10 mouse cellular contexts compared by ENCODE assay signal in genomic region chr2:165867549-165867948, GRCm38 (mm10). TPM values are rescaled to one million over a fixed set of nuclear protein-coding genes. Genes with fewer than 3 reads are reported as not detected.
DNase-seq lines count a peak whose midpoint lies in the region; ATAC-seq and TF ChIP-seq lines count a peak whose summit lies in the region.
"Had no signal": no experiment of that assay in that cellular context is flagged by ENCODE, and none has a peak within 500 bp of the region (broad histone marks: within the 10 kb centered on the region; RNA-seq: fewer than 3 reads in every experiment).

No protein-coding gene starts in this region.

- H3K4me1 ChIP-seq in kidney, postnatal 0 days (replicated peaks; ENCODE audit: insufficient read depth, low read length): peaks cover 23% of the 10 kb centered on the region
- peaks cover 17% of the 10 kb centered on the region for H3K4me1 ChIP-seq in forebrain, embryonic 11.5 days (replicated peaks; ENCODE audit: control insufficient read depth, insufficient read depth, low read length)
- H3K4me1 ChIP-seq in hindbrain, embryonic 16.5 days (ENCODE audit: control insufficient read depth, insufficient read depth, low read depth, low read length): peaks cover 49% of the 10 kb centered on the region
- peaks cover 95% of the 10 kb centered on the region for H3K4me1 ChIP-seq in neural tube, embryonic 13.5 days (replicated peaks)

- no peak for TF ChIP-seq CTCF in kidney, postnatal 0 days (IDR thresholded peaks at IDR 0.05; ENCODE audit: low read depth)

- 56% methylated on average over 9 of the region's 9 CpGs for WGBS in kidney, postnatal 0 days
- WGBS in forebrain, embryonic 11.5 days: 81% methylated on average over 9 of the region's 9 CpGs
- 41% methylated on average over 9 of the region's 9 CpGs for WGBS in hindbrain, embryonic 16.5 days
- WGBS in neural tube, embryonic 13.5 days: 42% methylated on average over 9 of the region's 9 CpGs

- H3K36me3 ChIP-seq in kidney, postnatal 0 days (ENCODE audit: insufficient read depth, low read length): peaks cover 10% of the 10 kb centered on the region; the same call in 1 of the 2 replicates
- no peaks in the 10 kb centered on the region for H3K36me3 ChIP-seq in forebrain, embryonic 11.5 days (ENCODE audit: control insufficient read depth, insufficient read depth, low read length)
- H3K36me3 ChIP-seq in hindbrain, embryonic 16.5 days (ENCODE audit: control insufficient read depth, insufficient read depth, low read length): peaks cover 5% of the 10 kb centered on the region; the same call in 1 of the 2 replicates
- peaks cover 7% of the 10 kb centered on the region for H3K36me3 ChIP-seq in neural tube, embryonic 13.5 days

- no peak overlapping the region for H3K4me2 ChIP-seq in kidney, postnatal 0 days (ENCODE audit: low read length)
- no peak overlapping the region for H3K4me2 ChIP-seq in forebrain, embryonic 11.5 days (ENCODE audit: low read depth, low read length, severe bottlenecking)
- 0 out of 2 replicates have a peak overlapping the region, but pooled peaks have one; percentile 3 for H3K4me2 ChIP-seq in hindbrain, embryonic 16.5 days (ENCODE audit: low read length)
- no peak overlapping the region for H3K4me2 ChIP-seq in neural tube, embryonic 13.5 days

- DNase-seq in kidney, postnatal 0 days (ENCODE audit: low spot score): no peak
- no peak for DNase-seq in kidney, adult 8-10 months
- no peak for DNase-seq in forebrain, embryonic 11.5 days (ENCODE audit: low spot score)
- no peak for DNase-seq in thymus, postnatal 14 days
- DNase-seq in yolk sac, embryonic 10.5 days (ENCODE audit: low spot score): no peak
- no peak for DNase-seq in frontal cortex, postnatal 36 days (ENCODE audit: low spot score in 2 of 2)
- DNase-seq: right cerebral cortex, postnatal 4 days had no signal

- no peaks in the 10 kb centered on the region for H3K9me3 ChIP-seq in kidney, postnatal 0 days (replicated peaks; ENCODE audit: low read length)
- H3K9me3 ChIP-seq in forebrain, embryonic 11.5 days (ENCODE audit: control insufficient read depth, low read length): no peaks in the 10 kb centered on the region
- H3K9me3 ChIP-seq in hindbrain, embryonic 16.5 days (ENCODE audit: control insufficient read depth, low read length): no peaks in the 10 kb centered on the region
- H3K9me3 ChIP-seq in neural tube, embryonic 13.5 days: no peaks in the 10 kb centered on the region

- peak overlapping the region; percentile 83 for H3K27ac ChIP-seq in kidney, postnatal 0 days
- peak overlapping the region; percentile 62; the same call in 1 of the 2 replicates for H3K27ac ChIP-seq in forebrain, embryonic 11.5 days (ENCODE audit: low read depth, low read length)
- peak overlapping the region; percentile 82 for H3K27ac ChIP-seq in hindbrain, embryonic 16.5 days (ENCODE audit: low read depth, low read length)
- peak overlapping the region; percentile 92 for H3K27ac ChIP-seq in neural tube, embryonic 13.5 days (replicated peaks)

- no peak; the same call in 1 of the 2 replicates for ATAC-seq in kidney, postnatal 0 days (replicated peaks; ENCODE audit: low FRiP score, low read depth)
- no peak for ATAC-seq in forebrain, embryonic 11.5 days (replicated peaks; ENCODE audit: low FRiP score)
- peak; percentile 29; the same call in 1 of the 2 replicates for ATAC-seq in hindbrain, embryonic 16.5 days
- no peak; the same call in 1 of the 2 replicates for ATAC-seq in neural tube, embryonic 13.5 days (ENCODE audit: low read depth)

- H3K9ac ChIP-seq in kidney, postnatal 0 days (ENCODE audit: low read depth, low read length): no peak overlapping the region
- H3K9ac ChIP-seq in forebrain, embryonic 11.5 days (ENCODE audit: low read length): no peak overlapping the region
- 0 out of 2 replicates have a peak overlapping the region, but pooled peaks have one; percentile 11 for H3K9ac ChIP-seq in hindbrain, embryonic 16.5 days (ENCODE audit: low read depth, low read length)
- H3K9ac ChIP-seq in neural tube, embryonic 13.5 days: peak overlapping the region; percentile 55; the same call in 1 of the 2 replicates

- H3K27me3 ChIP-seq in kidney, postnatal 0 days (ENCODE audit: insufficient read depth, low read length): no peaks in the 10 kb centered on the region
- no peaks in the 10 kb centered on the region for H3K27me3 ChIP-seq in forebrain, embryonic 11.5 days (ENCODE audit: control insufficient read depth, insufficient read depth, low read length)
- no peaks in the 10 kb centered on the region for H3K27me3 ChIP-seq in hindbrain, embryonic 16.5 days (replicated peaks; ENCODE audit: control insufficient read depth, insufficient read depth, low read length)
- no peaks in the 10 kb centered on the region for H3K27me3 ChIP-seq in neural tube, embryonic 13.5 days
- H3K27me3 ChIP-seq: Patski had no signal

- no peak overlapping the region for H3K4me3 ChIP-seq in kidney, postnatal 0 days (replicated peaks; ENCODE audit: low read depth, low read length)
- no peak overlapping the region for H3K4me3 ChIP-seq in forebrain, embryonic 11.5 days (ENCODE audit: low read depth, low read length)
- no peak overlapping the region for H3K4me3 ChIP-seq in hindbrain, embryonic 16.5 days (ENCODE audit: low read length)
- H3K4me3 ChIP-seq in neural tube, embryonic 13.5 days: no peak overlapping the region

RNA-seq across cellular contexts. Expression of gene Zmynd8, which starts 31.3 kb away (rescaled TPM):
- 39.6 and 41.7 TPM in 2 replicates for polyA plus RNA-seq in kidney, postnatal 0 days (2015; fragmentation: Nextera tagmentation; extraction: Ambion mirVana)
- 54.3 and 61.5 TPM in 2 replicates for polyA plus RNA-seq in forebrain, embryonic 11.5 days (2014; fragmentation: Nextera tagmentation; extraction: Ambion mirVana)
- 64.3 and 66.4 TPM in 2 replicates for polyA plus RNA-seq in hindbrain, embryonic 16.5 days (2015; fragmentation: Nextera tagmentation; extraction: Ambion mirVana)
- polyA plus RNA-seq in neural tube, embryonic 13.5 days (2015; fragmentation: Nextera tagmentation; extraction: Ambion mirVana): 69.0 and 73.2 TPM in 2 replicates

Comparison
In these comparisons a context has a peak if more than half of its experiments do, and no peak if none do; other contexts are left out.
1. H3K9ac ChIP-seq: peak in hindbrain, embryonic 16.5 days (single experiment) and neural tube, embryonic 13.5 days (single experiment); none in kidney, postnatal 0 days (single experiment) and forebrain, embryonic 11.5 days (single experiment).
2. Peak in every context shown above with its lines, with median percentiles within 50 percentile points of each other: H3K27ac ChIP-seq.